Mouse (Mus musculus): ENCODE measurements around the gene Slamf8.

Slamf8 gene

GRCm38 (mm10) chr1:172602326-172602725 is 12.0 kb upstream of the Slamf8 start, which contains the start of gene Fcrl6:
Gene Fcrl6 (minus strand): TSS chr1:172602551.
- in situ Hi-C loops (cut with MboI, MseI): loop anchor here (25.0 kb wide), 1 partner anchor 785 kb away; no protein-coding TSS in a partner anchor

- in situ Hi-C loops (cut with MboI, MseI): no loop called here
These were observed 4.1 kb upstream of the Slamf8 start for GRCm38 (mm10) chr1:172594495-172594894.

DNA sequence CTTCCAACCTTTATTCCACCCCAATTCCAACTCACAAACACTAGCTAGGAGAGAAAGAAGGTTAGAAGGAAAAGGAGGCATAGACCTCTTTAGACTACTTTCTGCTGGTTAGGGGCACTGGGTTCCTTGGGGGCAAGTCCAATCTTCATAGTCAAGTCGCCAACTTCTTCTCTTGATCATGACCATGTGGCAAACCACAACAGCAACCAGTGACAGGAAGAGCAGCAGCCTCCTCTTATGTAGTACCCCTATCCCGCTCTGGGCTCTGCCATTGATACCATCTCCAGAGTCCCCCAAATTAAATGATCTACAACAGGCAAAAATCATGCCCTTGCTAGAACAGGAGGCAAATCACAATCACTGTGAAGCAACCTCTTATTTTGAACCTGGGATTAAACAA is 3.6 kb upstream of the Slamf8 start:
- in situ Hi-C loops (cut with MboI, MseI): no loop called here

DNA sequence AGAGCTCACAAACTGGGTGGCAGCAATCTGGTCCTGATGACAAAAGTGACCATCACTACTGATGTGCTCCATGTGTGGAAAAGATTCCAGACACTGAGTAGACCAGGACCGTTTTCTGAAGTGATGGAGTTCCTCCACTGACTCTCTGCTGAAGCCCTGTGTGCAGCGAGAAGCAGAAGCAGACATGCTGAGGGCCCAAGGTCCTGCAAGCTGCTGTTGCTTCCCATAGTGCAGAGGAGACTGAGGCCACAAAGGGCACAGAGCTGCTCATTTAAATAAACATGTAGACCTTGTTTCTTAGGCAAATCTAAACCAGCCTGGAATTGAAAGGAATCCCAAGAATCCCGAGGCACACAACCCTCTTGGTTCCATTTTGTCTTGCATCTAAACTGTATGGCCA is 3.0 kb upstream of the Slamf8 start:
- in situ Hi-C loops (cut with MboI, MseI): no loop called here

- in situ Hi-C loops (cut with MboI, MseI): no loop called here
These were observed 4.5 kb downstream of the Slamf8 start for GRCm38 (mm10) chr1:172585612-172586567.

DNA sequence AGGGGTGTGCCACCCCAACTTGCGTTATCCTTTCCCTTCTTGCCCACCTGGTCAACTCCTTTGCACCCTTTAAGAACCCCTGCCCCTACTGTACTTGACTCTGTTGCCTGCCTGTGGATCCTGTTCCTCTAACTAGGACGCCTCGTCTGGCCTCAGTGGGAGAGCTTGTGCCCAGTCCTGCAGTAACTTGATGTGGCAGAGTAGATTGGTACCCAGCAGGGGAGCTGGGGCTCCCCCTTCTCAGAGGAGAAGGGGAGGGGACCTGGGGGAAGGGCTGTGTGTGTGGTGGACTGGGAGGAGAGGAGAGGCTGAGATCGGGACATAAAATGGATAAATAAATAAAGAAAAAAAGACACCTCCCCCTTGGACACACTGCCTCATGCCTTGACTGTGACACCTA is 5.3 kb downstream of the Slamf8 start:
- in situ Hi-C loops (cut with MboI, MseI): no loop called here

GRCm38 (mm10) chr1:172584271-172584670 is 6.1 kb downstream of the Slamf8 start:
- in situ Hi-C loops (cut with MboI, MseI): no loop called here

GRCm38 (mm10) chr1:172582436-172582835 is 7.9 kb downstream of the Slamf8 start:
- in situ Hi-C loops (cut with MboI, MseI): no loop called here

DNA sequence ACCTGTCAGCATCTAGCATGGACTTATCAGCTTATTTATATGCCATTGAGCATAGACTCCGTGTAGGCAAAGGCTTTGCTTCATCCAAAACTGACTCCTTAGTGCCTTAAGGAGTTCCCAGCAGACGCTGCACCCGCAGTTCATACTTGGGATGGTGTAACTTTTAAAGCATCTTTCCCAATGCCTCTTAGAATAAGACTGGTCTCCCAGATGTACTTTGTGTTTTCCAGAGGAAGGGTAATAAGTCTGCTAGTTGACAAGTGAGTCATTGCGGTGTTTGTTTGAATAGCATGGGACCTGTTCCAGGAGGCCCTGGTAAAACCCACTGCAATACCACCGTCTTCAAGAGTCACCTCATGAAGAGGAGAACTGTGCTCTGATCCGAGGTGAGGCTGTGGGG is 10.3 kb downstream of the Slamf8 start:
- in situ Hi-C loops (cut with MboI, MseI): no loop called here

- in situ Hi-C loops (cut with MboI, MseI): loop anchor here (25.0 kb wide), 1 partner anchor 1930 kb away; the partner anchor contains the start of gene Olfml2b
These were observed 22.6 kb downstream of the Slamf8 start for GRCm38 (mm10) chr1:172567758-172568157.

DNA sequence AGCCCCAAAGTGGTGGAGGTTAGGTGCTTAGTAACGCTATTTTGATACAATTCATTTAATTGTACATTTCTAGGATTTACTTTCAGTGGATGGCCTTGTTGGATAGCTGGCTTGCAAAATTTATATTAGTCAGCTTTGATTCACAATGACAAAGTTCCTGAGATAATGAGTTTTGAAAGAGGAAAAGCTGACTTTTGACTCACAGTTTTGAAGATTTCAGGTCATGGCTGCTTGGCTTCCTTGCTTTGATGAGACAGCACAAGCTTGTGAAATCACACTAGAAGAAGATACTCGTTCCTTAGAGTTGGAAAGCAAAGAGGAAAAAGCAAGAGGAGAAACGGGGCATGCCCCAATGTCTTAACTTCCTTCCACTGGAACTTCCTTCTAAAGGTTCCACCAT is 24.2 kb downstream of the Slamf8 start:
- in situ Hi-C loops (cut with MboI, MseI): loop anchor here (25.0 kb wide), 1 partner anchor 1929 kb away; the partner anchor contains the start of gene Olfml2b

DNA sequence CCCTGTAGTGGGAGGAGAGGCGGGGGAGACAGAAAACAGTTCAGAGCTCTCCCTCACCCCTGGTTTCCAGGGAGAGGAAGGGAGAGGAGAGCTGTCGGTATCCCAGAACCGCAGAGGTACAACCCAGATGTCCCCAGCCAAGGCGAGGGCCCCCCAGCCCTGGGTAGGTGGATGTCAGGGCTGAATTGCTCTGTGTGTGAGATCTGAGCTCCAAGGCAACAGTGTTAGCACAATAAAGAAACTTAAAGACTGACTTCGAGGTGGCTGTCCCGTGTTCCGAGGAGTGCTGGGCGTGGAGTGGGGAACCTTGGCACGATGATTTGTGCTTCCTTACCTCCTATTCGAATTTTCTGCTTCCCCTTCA is 26.9 kb downstream of the Slamf8 start:
- in situ Hi-C loops (cut with MboI, MseI): loop anchor here (25.0 kb wide), 1 partner anchor 1926 kb away; the partner anchor contains the start of gene Olfml2b

GRCm38 (mm10) chr1:172562641-172563464 is 27.5 kb downstream of the Slamf8 start:
- in situ Hi-C loops (cut with MboI, MseI): loop anchor here (25.0 kb wide), 1 partner anchor 1926 kb away; the partner anchor contains the start of gene Olfml2b

DNA sequence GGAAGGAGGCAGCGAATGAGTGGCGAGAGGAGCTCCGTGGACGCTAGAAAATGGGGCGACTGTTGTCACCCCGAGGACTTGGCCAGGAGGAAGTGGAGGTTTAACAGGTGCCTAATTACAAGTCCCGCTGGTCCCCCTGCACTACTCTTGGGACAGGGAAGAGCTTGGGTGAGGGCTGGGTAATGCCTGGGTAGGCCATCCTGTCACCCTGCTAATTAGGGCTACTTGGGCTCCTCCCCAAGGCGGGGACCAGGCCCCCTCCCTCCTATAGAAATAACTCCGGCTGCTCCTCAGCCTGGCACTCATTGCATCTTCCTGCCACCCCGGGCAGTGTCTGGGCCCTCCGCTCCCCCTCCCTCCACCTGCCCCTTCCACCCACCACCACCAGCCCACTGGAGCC is 34.7 kb downstream of the Slamf8 start, which contains the start of gene Vsig8:
Gene Vsig8 (plus strand): TSS at position 301 of the 400 bp plus-strand sequence.
- in situ Hi-C loops (cut with MboI, MseI): loop anchor here (25.0 kb wide), 1 partner anchor 1918 kb away; the partner anchor contains the start of gene Olfml2b

- in situ Hi-C loops (cut with MboI, MseI): loop anchor here (25.0 kb wide), 1 partner anchor 1915 kb away; the partner anchor contains the start of gene Olfml2b
These were observed 37.7 kb downstream of the Slamf8 start for GRCm38 (mm10) chr1:172552623-172553022.

GRCm38 (mm10) chr1:172551009-172551408 is 39.4 kb downstream of the Slamf8 start:
- in situ Hi-C loops (cut with MboI, MseI): loop anchor here (25.0 kb wide), 1 partner anchor 1914 kb away; the partner anchor contains the start of gene Olfml2b

- in situ Hi-C loops (cut with MboI, MseI): loop anchor here (25.0 kb wide), 1 partner anchor 1913 kb away; the partner anchor contains the start of gene Olfml2b
These were observed 39.8 kb downstream of the Slamf8 start for GRCm38 (mm10) chr1:172550551-172550951.

DNA sequence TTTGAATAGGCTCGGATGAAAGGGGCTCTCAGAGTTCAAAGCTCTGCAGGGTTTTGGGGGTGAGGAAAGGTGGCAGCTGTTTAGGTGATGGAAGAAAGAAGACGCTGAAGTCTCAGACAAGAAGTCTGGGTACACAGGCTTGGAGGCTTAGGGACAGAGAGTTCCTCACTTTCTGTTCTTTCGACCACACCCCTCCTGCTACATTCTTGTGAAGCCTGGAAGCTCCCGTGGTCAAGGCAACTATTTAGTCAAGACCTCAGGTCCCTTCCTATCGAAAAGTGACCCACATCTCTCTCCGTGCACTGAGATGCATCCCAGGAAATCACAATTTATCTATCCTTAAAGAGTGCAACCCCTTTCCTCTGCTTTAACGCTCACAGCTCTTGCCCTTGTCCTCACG is 40.7 kb downstream of the Slamf8 start:
- in situ Hi-C loops (cut with MboI, MseI): loop anchor here (25.0 kb wide), 1 partner anchor 1912 kb away; the partner anchor contains the start of gene Olfml2b

DNA sequence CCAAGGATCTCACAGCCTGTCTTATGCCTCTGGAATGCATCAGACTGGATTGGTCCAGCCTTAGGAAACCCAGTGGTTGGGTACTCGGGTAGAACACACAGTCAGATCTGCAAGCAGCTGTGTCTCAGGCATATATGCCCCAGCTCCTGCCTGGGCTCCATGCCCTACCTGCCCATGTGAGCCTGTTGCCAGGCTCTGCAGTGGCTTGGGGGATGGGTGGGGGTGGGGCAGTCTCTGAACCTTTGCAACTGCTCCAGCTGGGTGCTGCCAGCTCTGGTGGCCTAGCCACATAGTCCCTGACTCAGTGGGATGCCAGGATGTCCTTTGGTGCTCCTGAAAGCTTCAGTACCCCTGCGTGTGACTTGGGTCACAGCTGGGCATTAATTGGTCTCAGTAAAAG is 41.1 kb downstream of the Slamf8 start:
- in situ Hi-C loops (cut with MboI, MseI): no loop called here

DNA sequence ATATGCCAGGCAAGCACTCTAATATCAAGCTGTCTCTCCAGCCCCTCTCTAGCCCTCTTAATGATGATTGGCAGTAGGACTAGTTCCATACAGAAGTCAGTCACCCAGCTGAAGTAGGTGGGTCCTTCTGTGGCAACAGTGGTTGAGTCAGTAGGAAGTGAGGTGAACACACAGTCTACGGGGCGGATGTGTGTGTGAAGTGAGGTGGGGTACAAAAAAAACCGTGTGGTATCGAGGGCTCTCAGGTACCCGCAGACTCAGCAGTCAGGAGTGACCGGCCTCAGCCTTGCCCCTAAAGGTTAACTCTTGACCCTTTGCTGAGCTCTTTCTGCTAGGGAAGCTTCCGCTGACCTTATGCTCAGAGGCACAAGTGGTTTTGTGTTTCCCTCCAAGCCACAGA is 41.9 kb downstream of the Slamf8 start:
- in situ Hi-C loops (cut with MboI, MseI): no loop called here

GRCm38 (mm10) chr1:172546062-172546461 is 44.3 kb downstream of the Slamf8 start:
- in situ Hi-C loops (cut with MboI, MseI): no loop called here

Data from T-helper 1 cell (primary cell).